Mouse (Mus musculus) G1E (cell line): ENCODE results near the gene Arfgef3. TPM values are rescaled to one million over a fixed set of nuclear protein-coding genes. Genes with fewer than 3 reads are reported as not detected.

ENCODE experiments used
- ATAC-seq: 2 replicates; pipeline ENCODE4 v1.8.0; 2016; ENCODE audit warnings: mild to moderate bottlenecking; ENCODE audit not compliant: insufficient number of reproducible peaks, poor library complexity, low FRiP score, severe bottlenecking; ENCODE audit errors: extremely low read depth
- DNase-seq: peaks from one replicate; pipeline ENCODE4 v3.0.0; 2012; ENCODE audit warnings: low spot score
- H3K27me3 ChIP-seq: 2 replicates; pipeline ENCODE4 v1.6.1; 2012; ENCODE audit warnings: mild to moderate bottlenecking, low read length, inconsistent platforms; ENCODE audit not compliant: insufficient read depth
- H3K36me3 ChIP-seq: replicated peaks from 2 replicates; pipeline ENCODE3; 2012; ENCODE audit warnings: mild to moderate bottlenecking, inconsistent platforms
- H3K4me1 ChIP-seq: 2 replicates; pipeline ENCODE4 v1.6.1; 2012; ENCODE audit warnings: low read depth, low read length, inconsistent platforms, mixed read lengths; ENCODE audit not compliant: insufficient read depth
- H3K4me3 ChIP-seq: 2 replicates; pipeline ENCODE4 v1.5.1; 2012; ENCODE audit warnings: low read depth, mild to moderate bottlenecking, inconsistent platforms, low read length, moderate library complexity, mixed read lengths
- H3K9me3 ChIP-seq: replicated peaks from 2 replicates; pipeline ENCODE4 v1.6.1; 2012; ENCODE audit warnings: inconsistent platforms
- CTCF ChIP-seq: IDR thresholded peaks from 2 replicates; pipeline ENCODE4 v1.5.1; 2012; ENCODE audit warnings: low read depth, low read length, inconsistent platforms, mixed read lengths
- GATA1 ChIP-seq: IDR thresholded peaks from 2 replicates; pipeline ENCODE4 v1.6.1; 2012; ENCODE audit warnings: borderline replicate concordance, low read length, inconsistent platforms, mixed read lengths
- GATA2 ChIP-seq: IDR thresholded peaks from 2 replicates; pipeline ENCODE4 v1.6.1; 2012; ENCODE audit warnings: low read depth, low read length, inconsistent platforms, borderline replicate concordance
- POLR2AphosphoS5 ChIP-seq: IDR thresholded peaks from 2 replicates; pipeline ENCODE4 v1.6.1; 2012; ENCODE audit warnings: low read depth, low read length, inconsistent platforms; ENCODE audit not compliant: insufficient replicate concordance
- TAL1 ChIP-seq: conservative IDR thresholded peaks from 2 replicates; pipeline ENCODE4 v1.6.1; 2012; ENCODE audit warnings: low read depth, low read length, inconsistent platforms, mixed read lengths
- polyA plus RNA-seq: library from polyadenylated mRNA; stranded (reverse); fragments of >175 nt; gene quantifications from 2 replicates; pipeline ENCODE4 v1.2.3, GENCODE M21; 2012
- total RNA-seq, 2 experiments: library from RNA; stranded (forward) in 1 of 2; stranded (reverse) in 1 of 2; fragments of 200-1000 nt in 1 of 2; fragments of >200 nt in 1 of 2; fragmentation: Nextera tagmentation in 1 of 2; gene quantifications; 2 replicates each; pipeline ENCODE4 v1.2.3; 2014 to 2017

Arfgef3 gene
- total and polyA plus RNA-seq, 3 experiments = 0.05 TPM; not detected in 2

- Histone ChIP-seq H3K4me1 (no peaks in the 10 kb centered on the region), H3K9me3 (no peaks in the 10 kb centered on the region), H3K27me3 (no peaks in the 10 kb centered on the region), H3K4me3 (no peak overlapping the region), H3K36me3 (no peaks in the 10 kb centered on the region)
- ATAC-seq (no peak), DNase-seq (no peak)
- no peak for TF ChIP-seq POLR2AphosphoS5
- TF ChIP-seq GATA2 = no peak
- TF ChIP-seq TAL1 = no peak
- no peak for TF ChIP-seq GATA1
Measured at GRCm38 (mm10) chr10:18549321-18550216, 194.2 kb downstream of the Arfgef3 start.

GRCm38 (mm10) chr10:18547381-18547780 is 196.4 kb downstream of the Arfgef3 start:
- no peak overlapping the region for H3K4me3 ChIP-seq

DNA sequence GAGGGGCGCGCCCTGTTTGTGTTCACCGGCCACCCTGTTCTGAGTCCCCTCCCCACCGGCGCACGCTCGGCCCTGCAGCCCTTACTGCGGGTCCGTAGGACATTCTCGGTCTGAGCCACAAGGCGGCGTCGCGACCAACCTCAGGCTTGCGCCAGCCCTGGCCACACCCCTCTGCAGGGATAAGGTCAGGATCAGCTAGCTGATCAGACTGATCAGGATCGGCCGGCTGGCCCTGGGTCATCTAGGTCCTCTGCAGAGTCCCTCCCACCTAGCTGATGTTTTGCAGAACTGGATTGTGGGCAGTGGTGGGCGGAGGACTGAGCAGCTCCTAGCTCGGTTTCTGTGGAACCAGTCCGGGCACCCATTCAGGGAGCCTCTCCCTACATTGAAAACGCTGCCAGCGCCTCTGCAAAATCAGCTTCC is 197.9 kb downstream of the Arfgef3 start, which contains the start of gene Hebp2:
Hebp2 (minus strand) TSS at position 264 of the 423 bp plus-strand sequence.
- H3K36me3 ChIP-seq = no peaks in the 10 kb centered on the region
- TF ChIP-seq CTCF = no peak
- TF ChIP-seq GATA2 = no peak
- TF ChIP-seq POLR2AphosphoS5 = no peak
- no peak for TF ChIP-seq TAL1
- no peak for TF ChIP-seq GATA1
- no peak for ATAC-seq
- no peaks in the 10 kb centered on the region for H3K27me3 ChIP-seq
- no peaks in the 10 kb centered on the region for H3K4me1 ChIP-seq
- DNase-seq = no peak
- no peak within 1 kb of the TSS for H3K4me3 ChIP-seq
- no peaks in the 10 kb centered on the region for H3K9me3 ChIP-seq

More at GRCm38 (mm10) chr10:18547381-18547780, 196.4 kb downstream of the Arfgef3 start:
- H3K27me3 ChIP-seq = no peaks in the 10 kb centered on the region
- ATAC-seq (no peak), DNase-seq (no peak)
- H3K9me3 ChIP-seq = no peaks in the 10 kb centered on the region
- H3K4me1 ChIP-seq = no peaks in the 10 kb centered on the region
- TF ChIP-seq POLR2AphosphoS5 (no peak), GATA2 (no peak), GATA1 (no peak), CTCF (no peak), TAL1 (no peak)
- H3K36me3 ChIP-seq = no peaks in the 10 kb centered on the region

DNA sequence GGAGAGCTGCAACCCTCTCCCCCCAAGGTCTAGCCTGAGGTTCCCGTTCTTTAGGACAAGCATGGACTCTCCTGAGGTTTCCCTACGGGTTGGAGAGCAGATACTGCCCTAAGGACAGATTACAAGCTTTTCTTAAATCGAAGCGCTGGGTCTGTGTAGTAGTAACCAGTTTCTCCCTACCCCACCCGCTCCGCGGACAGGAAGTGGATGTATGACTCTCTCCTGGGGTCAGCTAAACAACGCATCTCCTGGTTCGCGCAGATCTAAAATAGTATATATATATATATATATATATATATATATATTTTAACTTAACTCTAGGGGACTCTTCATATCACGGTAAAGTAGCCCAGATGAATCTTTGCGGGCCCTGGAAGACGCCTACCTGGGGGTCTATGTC is 198.4 kb downstream of the Arfgef3 start:
- Histone ChIP-seq H3K27me3 (no peaks in the 10 kb centered on the region), H3K9me3 (no peaks in the 10 kb centered on the region), H3K4me1 (no peaks in the 10 kb centered on the region), H3K4me3 (no peak overlapping the region), H3K36me3 (no peaks in the 10 kb centered on the region)
- ATAC-seq (no peak), DNase-seq (no peak)
- TF ChIP-seq GATA1 = no peak
- TF ChIP-seq CTCF = no peak
- TF ChIP-seq POLR2AphosphoS5 = no peak

- DNase-seq = no peak
- Histone ChIP-seq H3K4me1 (no peaks in the 10 kb centered on the region), H3K36me3 (no peaks in the 10 kb centered on the region), H3K27me3 (no peaks in the 10 kb centered on the region), H3K9me3 (no peaks in the 10 kb centered on the region), H3K4me3 (no peak overlapping the region)
- ATAC-seq = no peak
- TF ChIP-seq CTCF = no peak
- TF ChIP-seq GATA1 = no peak
- no peak for TF ChIP-seq TAL1
- TF ChIP-seq GATA2 = no peak
- no peak for TF ChIP-seq POLR2AphosphoS5
Measured at GRCm38 (mm10) chr10:18536889-18537288, 206.9 kb downstream of the Arfgef3 start.

DNA sequence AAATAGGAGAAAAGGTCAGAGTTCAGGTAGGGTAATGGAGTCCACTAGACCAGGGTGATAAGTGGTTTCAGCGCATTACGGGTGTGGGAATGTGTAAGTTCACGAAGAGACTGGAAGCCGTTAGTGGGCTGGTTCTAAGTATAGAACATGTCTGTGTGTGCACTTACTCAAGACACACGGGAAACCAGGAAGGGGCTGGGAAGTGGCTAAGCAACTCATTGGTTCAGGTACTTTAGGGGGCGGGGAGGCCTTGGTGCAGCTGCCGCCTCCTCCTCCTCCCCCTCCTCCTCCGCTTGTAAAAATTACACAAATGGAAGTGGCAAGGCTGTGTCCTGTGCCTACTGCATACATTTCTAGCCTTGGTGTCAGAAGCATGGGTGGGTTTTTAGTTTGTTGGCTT is 211.5 kb downstream of the Arfgef3 start:
- ATAC-seq = no peak
- no peaks in the 10 kb centered on the region for H3K36me3 ChIP-seq
- TF ChIP-seq CTCF (no peak), TAL1 (no peak), GATA2 (no peak), GATA1 (no peak), POLR2AphosphoS5 (no peak)

More for the DNA sequence above, 211.5 kb downstream of the Arfgef3 start:
- H3K27me3 ChIP-seq = peaks cover 3% of the 10 kb centered on the region; the same call in 1 of the 2 replicates
- no peak for DNase-seq
- no peaks in the 10 kb centered on the region for H3K9me3 ChIP-seq
- no peaks in the 10 kb centered on the region; the same call in 1 of the 2 replicates for H3K4me1 ChIP-seq
- H3K4me3 ChIP-seq = no peak overlapping the region

Other genes starting within 250 kb of the Arfgef3 start
- not detected in 2 replicates for gene Hebp2, start 197.9 kb downstream of the Arfgef3 start, total RNA-seq (2014; fragmentation: Nextera tagmentation)
- gene Hebp2, start 197.9 kb downstream of the Arfgef3 start, total RNA-seq (2017) = not detected in 2 replicates
- not detected in 2 replicates for gene Hebp2, start 197.9 kb downstream of the Arfgef3 start, polyA plus RNA-seq
- gene Gm4922, start 42.8 kb upstream of the Arfgef3 start, total RNA-seq (2014; fragmentation: Nextera tagmentation) = not detected in 2 replicates
- 0.05 TPM in 1 of 2 replicates, not detected in the other for gene Gm4922, start 42.8 kb upstream of the Arfgef3 start, total RNA-seq (2017)
- gene Gm4922, start 42.8 kb upstream of the Arfgef3 start, polyA plus RNA-seq = not detected in 2 replicates
- not detected in 2 replicates for gene Perp, start 101.1 kb upstream of the Arfgef3 start, total RNA-seq (2014; fragmentation: Nextera tagmentation)
- not detected in 2 replicates for gene Perp, start 101.1 kb upstream of the Arfgef3 start, total RNA-seq (2017)
- not detected in 2 replicates for gene Perp, start 101.1 kb upstream of the Arfgef3 start, polyA plus RNA-seq